Mouse (Mus musculus): Measurements from ENCODE around the gene Narfl.

DNA sequence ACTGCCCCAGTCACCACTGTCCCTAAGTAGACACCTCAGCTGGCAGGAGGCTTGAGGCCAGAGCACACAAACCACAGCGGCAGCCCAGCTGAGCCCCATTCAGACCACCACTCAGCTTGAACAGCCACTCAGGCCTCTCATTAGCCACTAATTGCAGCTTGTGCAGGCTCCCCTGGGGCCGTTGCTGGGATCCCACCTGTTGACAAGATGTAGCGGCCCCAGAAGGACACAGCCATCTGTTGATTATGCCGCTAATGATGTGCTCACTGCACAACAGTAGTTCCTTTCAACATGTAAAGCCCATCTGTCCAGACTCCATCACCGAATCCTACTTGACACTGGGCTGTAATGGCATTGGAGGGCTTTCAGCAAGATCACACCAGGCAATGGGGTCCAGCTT, 7.7 kb upstream of the Narfl start:
- no peak for TF ChIP-seq CTCF (IDR thresholded peaks at IDR 0.05; ENCODE audit: low read depth)
- TF ChIP-seq EP300 (IDR thresholded peaks at IDR 0.05; ENCODE audit: low read depth) = no peak
